Mouse (Mus musculus) spleen, adult 12 weeks (tissue): ENCODE measurements around the gene Lypd6b.

ENCODE experiments used
- DNase-seq: peaks from one replicate; pipeline ENCODE4 v3.0.0; 2022; ENCODE audit warnings: low spot score

Lypd6b gene

DNA sequence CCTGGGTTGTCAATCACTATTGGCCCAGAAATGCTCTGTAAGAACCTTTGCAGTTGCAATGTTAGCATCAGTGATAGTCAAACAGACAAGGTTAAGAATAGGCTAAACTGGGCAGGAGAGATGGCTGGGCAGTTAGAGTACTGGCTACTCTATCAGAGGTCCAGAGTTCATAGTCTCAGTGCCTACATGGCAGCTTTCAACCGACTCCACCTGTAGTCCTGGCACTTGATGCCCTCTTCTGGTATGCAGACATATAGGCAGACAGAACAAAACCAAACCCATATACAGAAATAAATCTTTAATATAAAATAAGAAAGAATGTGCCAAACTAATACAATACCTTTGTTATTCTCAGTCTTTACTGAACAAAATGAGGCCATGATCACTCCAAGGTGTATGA is 83.5 kb downstream of the Lypd6b start:
- no peak for DNase-seq

DNA sequence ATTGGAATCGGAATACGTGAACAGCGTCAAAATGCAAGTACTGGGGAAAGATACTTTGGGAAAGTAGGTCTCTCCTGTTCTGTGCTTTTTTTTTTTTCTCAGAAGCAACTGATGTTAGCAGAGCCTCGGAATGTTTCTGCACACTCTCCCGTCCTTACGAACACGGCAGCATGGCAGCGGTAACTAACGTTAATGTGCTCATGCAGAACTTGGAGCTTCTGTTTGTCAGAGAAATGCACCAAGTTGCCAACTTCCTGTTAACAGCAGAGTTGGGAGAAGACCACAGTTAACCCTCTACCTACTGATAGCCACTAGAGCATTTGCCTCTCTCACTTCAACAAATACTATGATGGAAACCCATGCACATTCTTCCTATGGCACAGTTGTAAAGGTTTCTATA is 93.0 kb downstream of the Lypd6b start:
- DNase-seq: no peak

DNA sequence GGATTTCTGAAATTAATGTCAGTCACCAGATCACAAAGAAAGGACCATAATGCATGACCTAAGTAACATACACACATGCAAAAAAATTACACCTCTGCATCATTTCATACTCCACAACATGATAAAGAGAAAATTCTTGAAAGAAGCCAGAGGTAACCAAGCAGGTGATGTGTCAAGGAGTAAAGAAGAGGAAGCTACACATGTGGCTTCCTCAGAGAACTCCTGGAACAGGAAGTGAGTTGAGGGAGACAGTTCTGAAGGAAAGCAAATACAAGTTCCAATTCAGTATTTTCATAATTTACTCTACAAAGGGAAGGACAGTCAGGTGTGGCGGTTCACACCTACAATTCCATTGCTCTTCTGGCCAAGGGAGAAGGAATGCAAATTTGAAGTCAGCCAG is 93.5 kb downstream of the Lypd6b start:
- DNase-seq: no peak

DNA sequence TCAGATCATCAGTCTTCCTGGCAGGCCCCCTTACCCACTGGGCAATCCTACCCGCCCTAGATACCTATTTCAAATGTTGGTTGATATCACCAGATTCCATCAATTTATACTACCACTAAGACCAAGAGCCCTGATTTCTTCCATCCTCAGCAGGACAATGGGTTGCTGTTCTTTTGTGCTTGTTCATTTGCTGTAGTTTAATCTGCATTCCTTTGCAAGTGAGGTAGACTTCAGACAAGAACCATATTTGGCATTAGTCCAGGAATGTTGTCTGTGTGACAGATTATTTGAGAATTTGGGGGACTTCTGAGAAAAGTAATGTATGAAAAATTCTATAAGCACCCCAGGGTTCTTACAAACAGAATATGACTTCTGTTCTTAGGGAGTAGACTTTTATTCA is 95.0 kb downstream of the Lypd6b start:
- no peak for DNase-seq

DNA sequence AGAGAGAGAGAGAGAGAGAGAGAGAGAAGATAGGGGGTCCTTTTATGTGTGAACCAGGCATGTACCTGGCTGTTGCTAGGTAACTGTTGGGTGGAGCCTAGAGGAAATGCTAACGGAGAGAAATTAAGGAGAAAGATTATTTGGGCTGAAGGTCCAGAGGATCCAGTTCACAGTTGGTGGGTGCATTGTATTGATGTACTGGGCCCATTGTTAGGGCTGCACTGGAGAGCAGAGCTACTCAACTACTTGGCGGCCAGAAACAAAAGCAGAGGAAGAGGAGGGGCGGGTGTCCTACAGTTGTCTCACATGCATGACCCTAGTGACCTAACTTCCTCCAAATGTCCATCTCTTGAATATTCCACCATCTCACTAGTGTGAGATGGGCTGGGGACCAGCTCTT is 96.5 kb downstream of the Lypd6b start:
- DNase-seq: no peak

DNA sequence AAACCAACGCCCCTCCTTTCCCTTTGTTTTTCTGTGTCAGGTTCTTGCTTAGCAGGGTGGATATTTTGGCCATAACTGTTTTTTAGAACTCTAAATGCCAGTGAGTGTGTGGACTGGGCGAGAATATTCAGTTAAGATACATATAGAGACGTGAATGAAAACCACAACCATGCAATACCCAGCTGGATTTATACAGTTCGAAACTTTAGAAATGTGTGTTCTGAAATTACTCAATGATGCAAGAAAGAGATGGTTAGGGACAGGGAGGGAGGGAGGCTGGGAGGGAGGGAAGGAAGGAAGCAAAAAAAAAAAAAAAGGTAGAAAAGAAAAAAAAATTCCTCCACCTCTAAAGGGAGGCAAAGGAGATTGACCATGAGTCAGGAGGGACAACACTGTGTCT is 98.7 kb downstream of the Lypd6b start:
- no peak for DNase-seq

DNA sequence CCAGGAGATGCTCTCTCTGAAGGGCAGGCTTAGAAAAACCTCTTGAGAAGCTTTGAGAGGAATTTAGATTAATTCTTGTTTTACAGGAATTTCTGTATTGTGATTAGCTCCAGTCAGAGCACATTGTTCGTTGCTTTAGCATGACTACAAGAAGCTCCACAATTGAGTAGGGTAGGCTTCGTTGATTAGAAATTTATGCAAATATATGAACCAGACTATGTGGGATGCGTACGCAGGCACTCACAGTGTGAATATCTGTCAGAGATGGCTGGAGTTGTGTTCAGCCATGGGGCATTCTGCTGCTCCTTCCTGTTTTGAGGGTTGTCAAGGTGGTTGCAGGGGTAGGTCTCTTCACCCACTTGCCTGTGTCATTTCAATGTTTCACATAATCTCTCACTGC is 100.9 kb downstream of the Lypd6b start:
- no peak for DNase-seq

DNA sequence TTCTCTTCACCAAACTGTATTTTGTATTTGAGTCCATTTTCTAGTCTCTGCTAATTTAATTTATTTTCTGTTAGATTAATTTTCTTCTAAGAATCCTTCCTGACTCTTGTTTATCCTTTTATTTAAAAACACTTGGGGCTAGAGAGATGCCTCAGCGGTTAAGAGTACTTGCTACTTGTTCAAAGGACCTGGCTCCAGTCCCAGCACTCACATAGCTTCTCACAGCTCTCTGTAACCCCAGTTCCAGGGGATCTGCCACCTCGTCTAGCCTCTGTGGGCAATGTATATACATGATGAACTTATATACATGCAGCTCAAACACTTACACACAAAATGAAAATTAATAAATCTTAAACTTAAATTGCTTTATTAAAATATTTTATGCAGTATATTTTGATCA is 103.2 kb downstream of the Lypd6b start:
- no peak for DNase-seq

DNA sequence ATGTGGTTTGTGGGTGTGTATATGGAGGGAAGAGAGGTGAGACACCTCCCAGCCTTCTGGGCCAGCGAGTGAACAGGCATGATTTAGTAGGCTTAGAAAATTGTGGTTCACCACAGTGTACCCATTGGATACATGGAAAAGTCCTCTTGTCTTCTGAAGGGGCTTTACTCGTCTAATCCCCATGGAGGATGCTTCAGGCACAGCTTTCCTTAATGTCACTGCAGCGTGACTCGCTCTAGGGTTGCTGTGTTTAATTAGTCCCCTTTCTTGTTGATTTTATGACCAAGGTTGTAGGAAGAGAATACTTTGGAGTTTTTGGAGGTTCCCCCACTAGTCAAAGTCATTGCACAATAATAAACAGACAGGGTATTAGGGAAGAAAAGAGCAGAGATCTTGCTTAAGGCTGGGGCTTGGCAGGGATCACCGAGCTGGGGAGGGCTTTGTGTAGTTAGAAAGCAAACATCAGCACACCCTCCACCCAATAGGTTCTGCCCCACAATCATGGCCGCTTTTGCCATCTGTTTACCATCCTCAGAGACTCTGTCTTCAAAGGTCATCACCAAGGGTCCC is 122.4 kb downstream of the Lypd6b start:
- no peak for DNase-seq

DNA sequence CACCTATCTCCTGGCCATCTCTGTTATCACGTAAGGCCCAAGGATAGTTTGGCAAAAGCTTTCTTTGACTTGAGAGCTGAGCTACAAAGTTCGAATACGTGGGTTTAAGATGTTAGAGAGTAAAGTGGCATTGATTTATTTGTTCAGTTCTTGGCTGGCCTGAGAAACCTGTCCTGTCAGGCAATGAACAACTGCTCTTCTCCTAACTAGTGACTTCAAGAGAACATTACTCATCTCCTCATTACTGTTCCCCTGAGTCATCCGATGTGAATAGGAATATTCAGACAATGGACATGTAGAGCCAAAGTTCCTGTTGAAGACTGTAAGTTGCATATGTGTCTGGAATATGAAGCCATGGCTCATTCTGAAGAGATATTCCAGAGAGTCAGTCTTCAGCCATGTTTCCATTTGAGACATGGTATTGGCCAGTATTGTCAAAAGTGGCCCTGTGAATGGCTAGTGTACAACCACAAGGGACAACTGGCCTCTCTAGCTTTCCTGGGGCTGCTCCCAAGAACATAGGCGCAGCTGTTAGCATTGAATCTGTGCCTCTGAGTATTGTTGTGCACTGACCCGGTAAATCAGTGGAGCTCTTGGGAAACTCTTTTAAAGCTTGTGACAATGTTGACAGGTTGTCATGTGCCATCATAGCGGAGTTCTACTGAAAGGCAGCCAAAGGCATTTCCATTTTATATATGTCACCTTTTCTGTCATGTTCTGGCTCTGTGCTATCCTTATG is 124.0 kb downstream of the Lypd6b start:
- DNase-seq: no peak

DNA sequence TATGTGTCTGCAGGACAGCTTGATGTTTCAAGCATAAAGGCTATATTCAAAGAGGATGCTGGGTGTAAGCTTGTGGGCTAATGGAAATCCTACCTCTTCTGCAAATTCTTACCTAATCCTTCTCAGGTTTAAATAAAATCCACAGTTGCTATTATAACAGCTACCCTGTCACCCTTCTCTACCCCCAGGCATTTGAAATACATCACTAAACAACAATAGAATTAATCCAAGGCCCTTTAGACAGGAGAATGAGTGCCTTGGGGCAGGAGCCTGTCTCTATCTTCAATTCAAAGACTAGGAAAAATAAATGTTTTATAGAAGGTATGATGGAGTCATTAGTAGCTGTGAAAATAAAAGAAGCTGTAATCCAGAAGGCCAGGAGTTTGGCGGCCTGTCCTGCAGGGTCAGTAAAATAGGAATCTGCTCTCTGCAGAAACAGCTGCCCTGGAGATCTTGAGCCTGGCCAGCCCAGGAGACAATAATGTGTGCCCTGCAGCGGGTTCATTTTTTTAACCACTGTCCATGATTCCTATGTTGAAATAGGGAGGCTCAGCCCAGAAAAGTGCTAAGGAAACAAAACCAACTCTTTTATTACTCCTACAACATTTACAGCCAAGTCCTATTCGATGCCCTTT is 124.9 kb downstream of the Lypd6b start:
- no peak for DNase-seq

DNA sequence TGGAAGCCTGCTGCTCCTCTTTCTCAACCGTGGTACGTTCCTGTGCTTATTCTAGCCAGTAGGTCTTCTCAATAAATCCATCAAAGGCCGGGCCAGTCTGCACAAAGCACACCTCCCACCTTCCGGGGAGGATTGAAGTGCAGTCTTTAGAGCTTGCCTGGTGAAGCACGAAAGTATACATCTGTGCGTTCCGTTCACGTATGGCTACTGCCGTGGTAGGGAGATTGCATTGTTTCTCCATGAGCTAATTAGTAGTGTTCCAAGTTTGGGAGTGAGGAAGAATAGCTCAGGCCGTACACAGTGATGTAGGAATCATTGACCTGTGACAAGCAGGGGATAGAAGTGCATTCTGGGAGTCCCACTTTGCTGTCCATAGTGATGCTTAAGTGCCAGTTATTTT is 130.0 kb downstream of the Lypd6b start:
- DNase-seq: no peak

DNA sequence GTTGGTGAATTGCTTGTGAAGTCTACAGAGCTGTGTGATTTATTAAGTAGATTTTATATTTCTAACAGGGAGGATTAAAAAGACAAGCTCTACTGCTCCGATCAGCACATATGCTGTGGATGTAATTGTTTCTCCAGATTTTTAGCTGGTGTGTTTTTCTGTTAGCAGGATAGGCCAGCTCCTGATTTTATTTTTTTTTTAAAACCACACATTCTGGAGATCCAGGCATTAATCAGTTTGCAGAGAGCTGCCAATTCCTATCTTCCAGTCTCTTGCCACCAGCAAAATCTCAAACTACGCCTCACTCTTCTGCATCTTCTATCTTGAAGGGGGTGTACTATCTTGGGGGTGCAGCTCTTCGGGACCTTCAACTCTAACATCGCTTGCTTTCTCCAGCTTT is 130.6 kb downstream of the Lypd6b start:
- no peak for DNase-seq

DNA sequence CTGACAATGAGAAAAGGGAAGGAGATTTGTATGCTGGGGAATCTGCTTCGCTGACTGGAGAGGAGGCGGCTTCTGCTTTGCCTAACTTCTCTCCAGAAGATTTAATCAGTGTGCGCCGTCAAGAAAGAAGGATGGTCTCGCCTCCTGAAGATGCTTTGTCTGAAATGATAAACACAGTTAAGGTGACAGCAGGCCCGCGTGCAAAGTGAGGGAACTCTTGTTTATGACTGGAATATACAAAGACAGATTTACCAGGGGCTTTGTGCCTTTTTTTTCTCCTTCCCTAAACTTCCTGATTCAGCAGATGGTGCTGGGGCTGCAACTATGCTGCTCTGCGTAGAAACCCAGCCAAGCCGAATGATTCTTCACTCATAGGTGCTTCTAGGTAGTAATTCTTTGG is 131.2 kb downstream of the Lypd6b start:
- DNase-seq: no peak

DNA sequence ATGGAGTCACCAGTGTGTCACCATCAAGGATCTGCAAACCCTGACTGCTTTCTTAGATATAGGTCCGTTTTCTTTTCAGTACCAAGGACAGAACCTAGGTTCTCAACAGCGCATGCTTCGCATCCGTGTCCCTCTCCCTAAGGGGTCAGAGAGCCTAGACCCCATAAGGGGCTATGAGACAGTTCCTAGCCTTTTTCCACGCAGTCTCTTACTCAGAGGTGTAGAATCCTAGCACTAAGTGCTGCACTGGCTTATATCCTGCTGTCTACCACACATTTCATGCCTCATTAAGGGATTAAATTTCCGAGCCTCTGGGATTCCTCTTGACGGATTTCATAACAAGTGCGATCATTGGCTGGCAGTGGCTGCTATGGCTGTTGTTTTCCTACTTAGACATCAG is 134.5 kb downstream of the Lypd6b start:
- DNase-seq: no peak

DNA sequence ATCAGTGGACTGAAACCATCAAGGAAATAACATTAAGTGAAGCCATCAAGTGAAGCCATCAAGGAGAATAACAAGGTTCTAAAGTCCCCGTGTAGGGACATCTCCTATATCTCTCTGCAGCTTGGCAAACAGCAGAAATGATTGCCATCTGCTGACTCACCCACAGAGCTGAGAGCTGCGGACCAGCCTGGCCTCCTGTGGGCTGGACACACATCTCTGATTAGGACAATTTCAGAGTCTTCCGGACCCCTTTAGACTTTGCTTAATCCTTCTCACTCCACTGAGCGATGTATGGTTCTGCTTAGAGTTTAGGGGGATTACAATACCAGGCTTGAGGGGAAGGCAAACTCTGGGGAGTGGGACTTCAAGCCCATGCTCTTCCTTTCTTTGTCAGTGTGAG is 135.3 kb downstream of the Lypd6b start:
- DNase-seq: no peak

DNA sequence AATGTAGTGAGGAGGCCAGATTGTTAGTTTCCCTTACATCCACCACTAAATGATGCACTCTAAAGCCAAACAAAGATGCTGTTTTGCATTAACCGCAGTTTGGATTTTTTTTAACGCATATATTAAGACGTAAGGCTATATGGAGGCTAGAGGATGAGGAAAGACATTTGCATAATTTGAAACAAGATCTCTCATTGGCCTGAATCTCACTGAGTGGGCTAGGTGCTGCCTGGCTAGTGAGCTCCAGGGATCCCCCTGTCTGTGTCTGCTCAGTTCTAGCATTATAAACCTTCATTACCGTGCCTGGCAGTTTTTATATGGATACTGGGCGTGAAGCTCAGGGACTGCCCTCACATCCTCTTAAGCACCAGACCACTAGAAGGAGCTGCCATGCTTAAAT is 138.7 kb downstream of the Lypd6b start:
- DNase-seq: no peak

DNA sequence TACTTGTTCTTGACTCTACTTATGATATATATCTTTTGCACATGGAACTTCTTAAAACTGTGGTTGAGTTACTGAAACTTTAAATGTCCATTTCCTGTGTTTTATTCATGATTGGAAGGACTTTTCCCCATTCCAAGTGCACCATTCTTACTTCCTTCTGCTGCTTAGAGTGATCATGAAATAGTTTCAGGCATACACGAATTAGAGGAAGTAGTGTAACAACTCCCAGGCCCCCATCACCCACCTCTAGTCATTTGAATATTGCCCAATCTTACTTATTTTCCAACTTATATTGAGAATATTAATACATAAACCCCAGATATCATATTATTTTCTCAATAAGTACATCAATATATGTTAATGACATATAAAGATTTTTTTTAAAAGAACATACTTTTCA is 139.9 kb downstream of the Lypd6b start:
- DNase-seq: no peak

DNA sequence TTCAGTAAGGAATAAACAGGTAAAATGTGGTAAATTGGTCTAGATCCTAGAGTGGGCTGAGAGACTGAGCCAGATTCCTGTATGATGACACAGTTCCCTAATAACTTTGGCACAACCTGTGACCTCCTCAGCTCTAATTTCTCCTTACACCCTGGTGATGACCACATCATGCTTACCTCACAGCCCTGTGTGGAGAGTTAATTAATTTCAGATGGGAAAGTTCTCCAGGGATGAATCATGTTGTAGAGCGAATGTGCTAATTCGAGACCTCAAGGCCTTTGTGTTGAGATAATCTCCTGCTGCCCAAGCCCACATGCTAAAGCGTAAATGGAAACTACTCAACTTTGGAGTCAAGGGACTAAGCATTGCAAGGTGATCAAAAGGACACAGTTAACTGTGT is 142.4 kb downstream of the Lypd6b start:
- DNase-seq: no peak

DNA sequence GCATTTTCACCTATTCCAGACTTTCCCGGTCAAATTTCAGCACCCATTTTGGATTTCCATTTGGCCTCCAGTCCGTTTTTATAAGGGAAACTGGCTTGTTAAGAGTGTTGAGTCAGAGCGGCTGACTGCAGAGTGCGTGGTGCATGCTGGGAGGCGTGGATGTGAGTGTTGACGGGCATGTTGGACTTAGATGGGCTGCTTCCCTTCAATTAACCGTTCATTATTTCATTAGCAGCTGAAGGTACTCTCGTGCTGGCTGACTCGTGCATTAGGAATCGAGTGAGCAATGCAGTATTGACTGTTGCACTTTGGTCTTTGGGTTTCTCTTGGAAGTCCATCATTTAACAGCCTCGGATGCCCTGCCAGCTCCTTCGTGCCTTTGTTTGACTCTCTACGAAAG is 150.1 kb downstream of the Lypd6b start:
- no peak for DNase-seq

DNA sequence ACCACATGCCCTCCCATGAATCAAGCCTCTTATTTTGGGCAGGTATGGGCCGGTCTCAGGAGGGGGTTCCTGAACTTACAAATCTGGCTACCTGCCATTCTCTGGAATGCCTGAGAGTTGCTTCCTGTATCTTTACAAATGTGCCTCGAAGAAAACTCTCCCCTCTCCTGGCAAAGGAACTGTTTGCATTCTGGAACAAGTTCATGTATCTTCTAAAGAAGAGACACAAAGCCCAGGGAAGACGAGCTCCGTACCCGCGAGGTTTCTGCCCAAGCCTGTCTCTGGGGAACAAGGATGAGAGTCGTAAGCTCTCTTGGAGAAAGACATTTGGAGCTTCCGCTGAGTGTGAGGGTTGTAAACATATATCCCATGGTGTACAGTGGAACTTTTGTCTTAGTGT is 150.8 kb downstream of the Lypd6b start:
- no peak for DNase-seq

DNA sequence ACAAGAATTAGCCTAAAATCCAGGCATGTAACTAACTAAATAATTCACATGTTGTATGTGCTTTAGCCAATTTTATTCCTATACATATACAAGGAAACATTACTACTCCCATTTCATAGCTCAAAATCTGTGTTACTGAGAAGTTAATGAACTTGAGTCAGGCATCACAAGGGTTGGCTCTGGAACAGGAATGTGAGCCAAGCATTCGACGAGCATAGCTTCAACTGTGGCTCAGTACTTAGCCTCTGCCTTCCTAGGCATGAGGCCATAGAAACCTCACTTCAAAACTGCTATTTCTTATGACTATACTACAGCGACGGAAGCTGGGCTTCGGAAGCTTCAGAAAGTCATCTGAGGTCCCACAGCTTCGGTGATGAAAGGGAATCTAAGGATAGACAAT is 152.9 kb downstream of the Lypd6b start:
- DNase-seq: no peak

DNA sequence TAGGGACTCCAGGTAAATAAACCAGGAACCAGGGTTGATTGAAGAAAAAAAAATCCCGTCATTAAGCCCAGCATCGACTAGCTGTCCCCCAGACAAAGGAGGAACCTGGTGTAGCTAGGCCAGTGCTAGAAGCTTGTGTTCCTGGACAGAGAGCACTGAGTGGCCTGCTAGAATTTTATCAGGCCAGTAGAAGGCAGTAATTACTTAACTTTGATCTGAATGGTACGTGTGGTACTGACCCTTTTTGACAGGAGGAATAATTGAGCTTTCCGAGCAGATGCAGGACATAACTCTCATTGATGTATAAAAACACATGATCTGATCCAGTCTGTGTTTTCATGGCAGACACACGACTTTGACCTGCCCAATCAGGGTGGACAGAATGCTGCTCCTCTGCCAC is 154.6 kb downstream of the Lypd6b start:
- DNase-seq: no peak

DNA sequence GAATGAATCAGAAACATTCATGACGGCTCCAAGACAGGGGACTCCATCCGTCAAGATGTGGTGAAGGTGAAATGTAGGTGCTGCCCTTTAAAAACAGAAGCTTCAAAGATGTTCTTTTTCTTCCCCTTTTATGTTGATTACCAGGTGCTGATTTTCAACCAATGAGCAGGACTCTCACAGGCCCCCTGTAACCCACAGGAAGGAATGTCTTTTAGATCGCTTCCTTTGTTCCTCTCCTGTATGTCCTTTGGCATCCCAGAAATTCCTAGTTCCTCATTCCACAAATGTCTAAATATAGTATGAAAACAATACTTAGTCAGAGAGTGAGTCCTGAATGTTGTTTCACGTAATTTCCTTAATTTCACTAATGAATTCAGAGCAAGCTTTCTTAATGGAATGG is 164.2 kb downstream of the Lypd6b start:
- DNase-seq: no peak
